12 mouse cellular contexts compared by ENCODE assay signal in genomic region chr8:94340796-94341195, GRCm38 (mm10). TPM values are rescaled to one million over a fixed set of nuclear protein-coding genes. Genes with fewer than 3 reads are reported as not detected.
"Had no signal": no experiment of that assay in that cellular context is flagged by ENCODE, and none has a peak within 500 bp of the region (broad histone marks: within the 10 kb centered on the region; RNA-seq: fewer than 3 reads in every experiment).

No protein-coding gene starts in this region.

- H3K27ac ChIP-seq: limb, embryonic 12.5 days; liver, embryonic 15.5 days; midbrain, embryonic 12.5 days; neural tube, embryonic 13.5 days had no signal

- H3K4me2 ChIP-seq: limb, embryonic 12.5 days; liver, embryonic 11.5 days; liver, embryonic 15.5 days; lung, embryonic 14.5 days; midbrain, embryonic 12.5 days; neural tube, embryonic 13.5 days had no signal

- H3K9ac ChIP-seq: limb, embryonic 12.5 days; liver, embryonic 15.5 days; lung, embryonic 14.5 days; midbrain, embryonic 12.5 days; neural tube, embryonic 13.5 days had no signal

- H3K9me3 ChIP-seq: limb, embryonic 12.5 days; liver, embryonic 15.5 days; midbrain, embryonic 12.5 days; neural tube, embryonic 13.5 days had no signal

- DNase-seq: lung, embryonic 14.5 days; lung, postnatal 10 days; retina, postnatal 1 day; right cerebral cortex, postnatal 4 days; thymus, postnatal 36 days had no signal

- H3K4me3 ChIP-seq: limb, embryonic 12.5 days; liver, embryonic 15.5 days; midbrain, embryonic 12.5 days; neural tube, embryonic 13.5 days had no signal

- H3K36me3 ChIP-seq: limb, embryonic 12.5 days; liver, embryonic 15.5 days; midbrain, embryonic 12.5 days; neural tube, embryonic 13.5 days had no signal

- ATAC-seq: inflammation-experienced regulatory T-cells, adult 6 months; midbrain, embryonic 16.5 days had no signal

- H3K4me1 ChIP-seq: limb, embryonic 12.5 days; midbrain, embryonic 12.5 days; neural tube, embryonic 13.5 days had no signal

- H3K27me3 ChIP-seq: limb, embryonic 12.5 days; liver, embryonic 15.5 days; midbrain, embryonic 12.5 days; neural tube, embryonic 13.5 days had no signal

RNA-seq across cellular contexts. Expression of gene Slc12a3, which starts 11.8 kb away (rescaled TPM):
- polyA plus RNA-seq: limb, embryonic 12.5 days; liver, embryonic 11.5 days; lung, embryonic 14.5 days; midbrain, embryonic 12.5 days; midbrain, embryonic 16.5 days had no signal
